Mouse (Mus musculus) intestine, postnatal 0 days (tissue): ENCODE results near the gene Akap7. TPM values are rescaled to one million over a fixed set of nuclear protein-coding genes. Genes with fewer than 3 reads are reported as not detected.
"Not testable (repeated sequence)": the region's sequence is repeated elsewhere in the genome, so short reads cannot be mapped to it uniquely, and the experiment has no call there.

ENCODE experiments used
- ATAC-seq: fragments of 200-750 bp; cut with Nextera tagmentation; 2 replicates; pipeline ENCODE4 v1.8.0; 2017; ENCODE audit warnings: mild to moderate bottlenecking, moderate TSS enrichment, moderate library complexity
- H3K27ac ChIP-seq: fragments of 300-500 bp; sonication (generic); 2 replicates; pipeline ENCODE4 v1.5.1; 2014; ENCODE audit warnings: mild to moderate bottlenecking, low read depth, low read length, moderate library complexity
- H3K27me3 ChIP-seq: fragments of 300-500 bp; sonication (generic); replicated peaks from 2 replicates; pipeline ENCODE4 v1.6.1; 2014; ENCODE audit warnings: low read length, mixed read lengths; ENCODE audit not compliant: control insufficient read depth, insufficient read depth
- H3K36me3 ChIP-seq: fragments of 300-500 bp; sonication (generic); 2 replicates; pipeline ENCODE4 v1.6.1; 2014; ENCODE audit warnings: mild to moderate bottlenecking, moderate library complexity; ENCODE audit not compliant: control insufficient read depth, insufficient read depth
- H3K4me1 ChIP-seq: fragments of 300-500 bp; sonication (generic); replicated peaks from 2 replicates; pipeline ENCODE4 v1.6.1; 2014; ENCODE audit warnings: antibody characterized with exemption, low read length, mixed read lengths; ENCODE audit not compliant: control insufficient read depth, insufficient read depth
- H3K4me2 ChIP-seq: fragments of 300-500 bp; sonication (generic); replicated peaks from 2 replicates; pipeline ENCODE4 v1.6.1; 2014; ENCODE audit warnings: low read depth, mild to moderate bottlenecking, moderate library complexity
- H3K4me3 ChIP-seq: fragments of 300-500 bp; sonication (generic); 2 replicates; pipeline ENCODE4 v1.5.1; 2014; ENCODE audit warnings: low read depth, low read length
- H3K9ac ChIP-seq: fragments of 300-500 bp; sonication (generic); 2 replicates; pipeline ENCODE4 v1.6.1; 2014; ENCODE audit warnings: mild to moderate bottlenecking, low read depth, low read length
- H3K9me3 ChIP-seq: fragments of 300-500 bp; sonication (generic); 2 replicates; pipeline ENCODE4 v1.6.1; 2016; ENCODE audit warnings: mixed run types; ENCODE audit not compliant: control insufficient read depth
- CTCF ChIP-seq: sonication (generic); IDR thresholded peaks from 2 replicates; pipeline ENCODE4 v1.5.1; 2016; ENCODE audit warnings: low read depth, mild to moderate bottlenecking, control low read depth, antibody characterized with exemption, moderate library complexity
- WGBS: fragments of 180-500 bp; shearing (Covaris S2); extraction: QIAGEN DNeasy Blood & Tissue Kit; methylation state at CpG from one replicate; pipeline ENCODE4 v1.1.7; 2014; 5-methylcytosine and 5-hydroxymethylcytosine counted together
- polyA plus RNA-seq: library from polyadenylated mRNA; unstranded; fragments of >200 nt; fragmentation: Nextera tagmentation; extraction: Ambion mirVana; gene quantifications from 2 replicates; pipeline ENCODE4 v1.2.1, GENCODE M21; 2015

Akap7 gene
- polyA plus RNA-seq, 1 experiment from 2014 or later = 42.3 TPM

DNA sequence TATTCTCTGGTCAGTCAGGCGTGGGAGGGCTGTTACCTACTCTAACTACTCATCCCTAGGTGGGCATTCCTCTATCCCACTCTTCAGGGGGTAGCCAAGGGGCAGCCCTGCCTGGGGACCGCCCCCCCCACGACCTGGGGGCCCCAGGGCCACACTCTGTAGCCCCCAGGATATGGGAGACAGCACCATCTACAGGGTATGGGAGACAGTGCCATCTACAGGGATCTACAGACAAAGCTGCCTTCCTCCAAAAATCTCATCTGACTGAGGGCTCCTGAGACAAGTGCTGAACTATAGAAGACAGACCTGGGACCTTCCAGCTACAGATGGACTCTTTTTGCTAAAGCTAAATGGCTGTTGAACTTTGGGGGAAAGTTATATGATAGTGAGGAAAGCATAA, 144.2 kb downstream of the Akap7 start:
- H3K4me2 ChIP-seq, H3K36me3 ChIP-seq, ATAC-seq, H3K27me3 ChIP-seq, H3K9me3 ChIP-seq, H3K4me3 ChIP-seq, H3K4me1 ChIP-seq, H3K27ac ChIP-seq, H3K9ac ChIP-seq: not testable (repeated sequence)
- 44% methylated on average over 3 of the region's 3 CpGs for WGBS
- peak; percentile 56 for TF ChIP-seq CTCF

DNA sequence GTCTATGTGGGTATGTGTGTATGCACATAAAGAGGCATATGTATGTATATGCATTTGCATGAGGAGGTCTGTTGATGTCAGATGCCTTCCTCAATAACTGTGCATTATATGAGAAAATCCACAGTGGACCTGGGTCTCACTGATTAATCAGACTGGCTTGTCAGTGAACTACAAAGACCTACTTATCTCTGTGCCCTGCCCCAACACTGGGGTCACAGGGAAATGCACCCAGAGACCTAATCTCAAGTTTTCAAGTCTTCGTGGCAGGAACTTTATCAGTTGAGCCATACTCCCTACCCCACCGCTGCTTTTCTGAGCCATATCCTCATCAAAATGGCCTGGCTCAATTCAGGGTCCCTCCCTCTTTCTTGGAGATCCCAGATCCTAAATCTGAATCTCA, 146.0 kb downstream of the Akap7 start:
- no peaks in the 10 kb centered on the region for H3K27me3 ChIP-seq
- H3K4me3 ChIP-seq = no peak overlapping the region
- no peak overlapping the region for H3K4me2 ChIP-seq
- no peaks in the 10 kb centered on the region for H3K9me3 ChIP-seq
- ATAC-seq = no peak
- 42% methylated on average over 2 of the region's 2 CpGs for WGBS
- H3K9ac ChIP-seq = no peak overlapping the region
- H3K4me1 ChIP-seq = no peaks in the 10 kb centered on the region
- no peaks in the 10 kb centered on the region for H3K36me3 ChIP-seq
- TF ChIP-seq CTCF = no peak
- no peak overlapping the region for H3K27ac ChIP-seq

DNA sequence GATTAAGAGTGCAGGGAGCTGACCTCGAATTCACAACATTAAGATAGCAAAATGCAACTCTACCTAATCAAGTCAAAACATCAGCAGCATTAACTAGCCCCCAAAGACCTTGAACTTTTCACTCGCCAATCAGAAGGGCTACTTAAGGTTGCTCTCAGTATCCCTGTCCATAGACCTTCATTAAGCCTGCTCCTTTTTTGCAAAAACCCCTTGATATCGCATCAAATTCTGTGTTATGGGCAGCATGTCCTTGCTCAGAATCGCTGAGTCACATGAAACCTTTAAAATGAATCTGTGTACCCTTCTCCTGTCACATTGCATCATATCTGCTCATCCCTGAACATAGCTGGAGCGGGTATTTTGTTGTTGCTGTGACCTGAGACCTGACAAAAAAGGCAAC, 149.0 kb downstream of the Akap7 start:
- H3K9ac ChIP-seq = no peak overlapping the region
- no peak overlapping the region for H3K27ac ChIP-seq
- H3K4me1 ChIP-seq = no peaks in the 10 kb centered on the region
- ATAC-seq = no peak
- H3K27me3 ChIP-seq = no peaks in the 10 kb centered on the region
- no peaks in the 10 kb centered on the region for H3K9me3 ChIP-seq
- H3K4me3 ChIP-seq = no peak overlapping the region
- TF ChIP-seq CTCF = no peak
- WGBS = 84% methylated on average over 5 of the region's 5 CpGs
- H3K4me2 ChIP-seq = no peak overlapping the region
- H3K36me3 ChIP-seq = no peaks in the 10 kb centered on the region

DNA sequence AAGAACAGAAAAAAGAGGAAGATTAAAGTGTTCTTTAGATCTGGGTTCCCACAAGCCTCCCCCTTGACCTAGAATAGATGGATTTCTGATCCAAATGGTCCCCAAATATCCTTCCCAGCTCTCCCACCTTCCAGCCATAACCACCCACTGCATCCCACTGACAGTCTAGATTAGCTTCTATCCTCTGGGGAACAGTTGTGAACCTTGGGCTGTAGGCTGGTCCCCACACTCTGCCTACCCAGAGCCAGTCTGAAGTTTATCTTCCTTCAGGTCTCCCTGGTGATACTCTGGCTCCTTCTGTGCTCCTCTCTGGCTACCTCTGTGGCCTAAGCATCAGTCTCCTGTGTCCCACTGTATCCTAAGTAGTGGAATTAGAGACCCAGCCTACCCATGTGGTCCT, 150.3 kb downstream of the Akap7 start:
- Histone ChIP-seq H3K27ac (no peak overlapping the region), H3K9me3 (no peaks in the 10 kb centered on the region), H3K4me2 (no peak overlapping the region), H3K27me3 (no peaks in the 10 kb centered on the region), H3K4me3 (no peak overlapping the region), H3K9ac (no peak overlapping the region), H3K4me1 (no peaks in the 10 kb centered on the region), H3K36me3 (no peaks in the 10 kb centered on the region)
- ATAC-seq = no peak
- TF ChIP-seq CTCF = no peak

DNA sequence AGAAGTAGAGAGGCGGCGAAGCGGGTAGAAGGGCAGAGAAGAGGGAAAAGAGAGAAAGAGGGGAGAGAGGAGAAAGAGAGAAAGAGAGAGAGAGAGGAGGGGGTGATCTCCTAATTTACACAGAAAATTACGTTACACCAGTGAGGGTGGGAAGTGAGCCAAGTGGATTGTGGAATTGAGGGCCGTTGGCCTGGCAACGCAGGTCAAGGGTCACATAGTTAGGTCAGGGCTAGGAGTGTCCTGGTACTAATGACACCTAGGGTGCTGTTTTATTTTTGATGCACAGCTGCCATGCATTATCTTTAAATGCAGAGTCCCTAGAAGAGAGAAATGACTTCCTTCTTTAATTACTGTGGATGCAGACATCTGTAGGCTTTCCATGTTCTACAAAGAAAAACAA, 153.4 kb downstream of the Akap7 start:
- no peak for TF ChIP-seq CTCF
- no peak overlapping the region for H3K9ac ChIP-seq
- H3K36me3 ChIP-seq = no peaks in the 10 kb centered on the region
- H3K4me2 ChIP-seq = no peak overlapping the region
- H3K9me3 ChIP-seq = no peaks in the 10 kb centered on the region
- H3K27ac ChIP-seq = no peak overlapping the region
- ATAC-seq = no peak
- H3K4me1 ChIP-seq = no peaks in the 10 kb centered on the region
- no peak overlapping the region for H3K4me3 ChIP-seq
- H3K27me3 ChIP-seq = no peaks in the 10 kb centered on the region
- WGBS = 68% methylated on average over 6 of the region's 6 CpGs

DNA sequence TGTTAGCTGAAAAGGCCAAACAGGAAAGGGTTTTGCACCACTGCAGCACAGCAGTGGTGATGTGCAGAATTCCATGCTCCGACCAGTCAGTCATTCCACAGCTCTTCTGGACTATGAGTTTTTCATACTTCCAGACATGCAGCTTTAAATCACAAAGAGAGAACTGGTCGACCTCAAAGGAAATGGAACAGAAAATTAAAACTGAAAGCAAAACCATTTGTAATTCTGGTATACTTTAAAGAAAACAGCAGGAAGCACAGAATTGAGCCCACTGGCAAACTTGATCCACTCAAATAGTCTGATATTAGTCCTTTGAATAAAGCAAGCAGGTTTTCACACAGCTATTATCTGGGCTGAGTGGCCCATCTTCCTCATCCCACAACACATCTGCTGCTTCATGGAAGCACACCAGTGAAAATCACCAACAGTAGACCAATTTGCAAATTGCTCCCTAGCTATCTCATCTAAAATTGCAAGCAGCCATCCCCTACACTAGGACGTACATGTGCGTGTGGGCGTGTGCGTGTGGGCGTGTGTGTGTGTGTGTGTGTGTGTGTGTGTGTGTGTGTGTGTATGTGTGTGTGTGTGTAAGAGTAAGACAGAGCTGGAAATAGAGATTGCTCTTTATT, 156.4 kb downstream of the Akap7 start:
- Histone ChIP-seq H3K9ac (no peak overlapping the region), H3K27ac (no peak overlapping the region), H3K36me3 (no peaks in the 10 kb centered on the region), H3K4me3 (no peak overlapping the region), H3K27me3 (no peaks in the 10 kb centered on the region), H3K9me3 (no peaks in the 10 kb centered on the region), H3K4me1 (no peaks in the 10 kb centered on the region), H3K4me2 (no peak overlapping the region)
- no peak for TF ChIP-seq CTCF
- WGBS = 89% methylated on average over 7 of the region's 7 CpGs
- no peak for ATAC-seq

DNA sequence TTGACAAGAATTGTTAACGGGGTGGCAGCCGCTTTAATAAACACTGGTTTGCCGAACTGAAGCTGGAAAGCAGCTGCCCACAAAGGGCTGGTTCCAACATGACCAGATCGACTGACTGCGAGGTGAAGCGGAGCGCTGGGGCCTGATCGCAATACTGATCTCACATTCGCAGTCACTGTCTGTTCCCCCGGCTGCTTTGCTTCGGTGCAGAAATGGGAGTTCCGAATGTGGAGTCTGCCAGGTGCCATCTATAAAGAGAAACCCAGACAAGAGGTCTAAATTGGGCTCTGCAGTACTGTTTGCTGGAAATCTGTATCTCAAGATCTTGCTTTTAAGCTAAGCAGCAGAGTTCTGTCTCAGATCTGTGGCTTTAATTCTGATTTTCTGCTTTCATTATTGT, 161.8 kb downstream of the Akap7 start:
- no peaks in the 10 kb centered on the region for H3K36me3 ChIP-seq
- no peaks in the 10 kb centered on the region for H3K4me1 ChIP-seq
- H3K4me3 ChIP-seq = no peak overlapping the region
- ATAC-seq = no peak
- H3K9ac ChIP-seq = no peak overlapping the region
- no peak overlapping the region for H3K27ac ChIP-seq
- no peak for TF ChIP-seq CTCF
- H3K4me2 ChIP-seq = no peak overlapping the region
- no peaks in the 10 kb centered on the region for H3K9me3 ChIP-seq
- 87% methylated on average over 12 of the region's 12 CpGs for WGBS
- no peaks in the 10 kb centered on the region for H3K27me3 ChIP-seq
